Mouse (Mus musculus) embryo, embryonic 11 days (tissue): ENCODE data around the gene Kcne4.

Experiments used
- DNase-seq: peaks from one replicate; pipeline ENCODE4 v3.0.0-alpha.2; 2015

The Kcne4 gene

GRCm38 (mm10) chr1:78860056-78860455 lies 43.5 kb downstream of the Kcne4 start:
- no peak for DNase-seq

- DNase-seq, result no peak
Measured at GRCm38 (mm10) chr1:78862281-78862680, 45.7 kb downstream of the Kcne4 start.

- no peak for DNase-seq
Measured at GRCm38 (mm10) chr1:78863833-78864232, 47.3 kb downstream of the Kcne4 start.

GRCm38 (mm10) chr1:78864351-78864750 lies 47.8 kb downstream of the Kcne4 start:
- DNase-seq, result no peak

GRCm38 (mm10) chr1:78864799-78865346 lies 48.3 kb downstream of the Kcne4 start:
- DNase-seq, result no peak

- DNase-seq, result no peak
Measured at GRCm38 (mm10) chr1:78865991-78866390, 49.4 kb downstream of the Kcne4 start.

- DNase-seq, result no peak
Measured at GRCm38 (mm10) chr1:78866455-78866854, 49.9 kb downstream of the Kcne4 start.
